Mouse (Mus musculus): Measurements from ENCODE around the gene Fgl2. TPM values are rescaled to one million over a fixed set of nuclear protein-coding genes. Genes with fewer than 3 reads are reported as not detected.

Gene Fgl2
- polyA plus RNA-seq, 1 experiment = 5.4 TPM

GRCm38 (mm10) chr5:21348366-21348765 is 24.1 kb upstream of the Fgl2 start:
- no peaks in the 10 kb centered on the region for H3K36me3 ChIP-seq (ENCODE audit: control insufficient read depth, insufficient read depth, low read length)
- no peak overlapping the region for H3K27ac ChIP-seq (ENCODE audit: control insufficient read depth, insufficient read depth, low read length)
- H3K4me3 ChIP-seq (ENCODE audit: control insufficient read depth, insufficient read depth, low read length) = no peak overlapping the region
- no peaks in the 10 kb centered on the region for H3K27me3 ChIP-seq (ENCODE audit: control insufficient read depth, insufficient read depth, low read length)
- WGBS = 97% methylated on average over 7 of the region's 7 CpGs
- no peak for DNase-seq
- no peaks in the 10 kb centered on the region for H3K4me1 ChIP-seq (replicated peaks; ENCODE audit: control insufficient read depth, insufficient read depth, low read length)
- TF ChIP-seq POLR2A (IDR thresholded peaks at IDR 0.05; ENCODE audit: control insufficient read depth, extremely low read depth, insufficient read depth, low read length, poor library complexity) = no peak
- TF ChIP-seq CTCF (IDR thresholded peaks at IDR 0.05; ENCODE audit: borderline replicate concordance, control insufficient read depth, extremely low read depth, insufficient read depth, low read length, poor library complexity) = no peak

- no peak for DNase-seq
- TF ChIP-seq CTCF (IDR thresholded peaks at IDR 0.05; ENCODE audit: borderline replicate concordance, control insufficient read depth, extremely low read depth, insufficient read depth, low read length, poor library complexity) = no peak
- TF ChIP-seq POLR2A (IDR thresholded peaks at IDR 0.05; ENCODE audit: control insufficient read depth, extremely low read depth, insufficient read depth, low read length, poor library complexity) = no peak
- H3K4me1 ChIP-seq (replicated peaks; ENCODE audit: control insufficient read depth, insufficient read depth, low read length) = peaks cover 7% of the 10 kb centered on the region
- H3K36me3 ChIP-seq (ENCODE audit: control insufficient read depth, insufficient read depth, low read length) = no peaks in the 10 kb centered on the region
- H3K27me3 ChIP-seq (ENCODE audit: control insufficient read depth, insufficient read depth, low read length) = no peaks in the 10 kb centered on the region
- no peak overlapping the region for H3K4me3 ChIP-seq (ENCODE audit: control insufficient read depth, insufficient read depth, low read length)
- no peak overlapping the region for H3K27ac ChIP-seq (ENCODE audit: control insufficient read depth, insufficient read depth, low read length)
Measured at GRCm38 (mm10) chr5:21351678-21352077, 20.8 kb upstream of the Fgl2 start.

- H3K27ac ChIP-seq (ENCODE audit: control insufficient read depth, insufficient read depth, low read length) = no peak overlapping the region
- no peaks in the 10 kb centered on the region for H3K27me3 ChIP-seq (ENCODE audit: control insufficient read depth, insufficient read depth, low read length)
- H3K4me3 ChIP-seq (ENCODE audit: control insufficient read depth, insufficient read depth, low read length) = no peak overlapping the region
- TF ChIP-seq CTCF (IDR thresholded peaks at IDR 0.05; ENCODE audit: borderline replicate concordance, control insufficient read depth, extremely low read depth, insufficient read depth, low read length, poor library complexity) = no peak
- TF ChIP-seq POLR2A (IDR thresholded peaks at IDR 0.05; ENCODE audit: control insufficient read depth, extremely low read depth, insufficient read depth, low read length, poor library complexity) = no peak
- peaks cover 7% of the 10 kb centered on the region for H3K4me1 ChIP-seq (replicated peaks; ENCODE audit: control insufficient read depth, insufficient read depth, low read length)
- no peak for DNase-seq
- H3K36me3 ChIP-seq (ENCODE audit: control insufficient read depth, insufficient read depth, low read length) = no peaks in the 10 kb centered on the region
- whole genome bisulfite sequencing = 89% methylated on average over 3 of the region's 3 CpGs
Measured at GRCm38 (mm10) chr5:21358648-21359047, 13.8 kb upstream of the Fgl2 start.

GRCm38 (mm10) chr5:21363343-21363742 is 9.1 kb upstream of the Fgl2 start:
- 94% methylated on average over 3 of the region's 3 CpGs for WGBS
- no peaks in the 10 kb centered on the region for H3K27me3 ChIP-seq (ENCODE audit: control insufficient read depth, insufficient read depth, low read length)
- no peaks in the 10 kb centered on the region for H3K36me3 ChIP-seq (ENCODE audit: control insufficient read depth, insufficient read depth, low read length)
- DNase-seq = no peak
- TF ChIP-seq CTCF (IDR thresholded peaks at IDR 0.05; ENCODE audit: borderline replicate concordance, control insufficient read depth, extremely low read depth, insufficient read depth, low read length, poor library complexity) (no peak), POLR2A (IDR thresholded peaks at IDR 0.05; ENCODE audit: control insufficient read depth, extremely low read depth, insufficient read depth, low read length, poor library complexity) (no peak)
- H3K4me3 ChIP-seq (ENCODE audit: control insufficient read depth, insufficient read depth, low read length) = no peak overlapping the region
- no peak overlapping the region for H3K27ac ChIP-seq (ENCODE audit: control insufficient read depth, insufficient read depth, low read length)
- H3K4me1 ChIP-seq (replicated peaks; ENCODE audit: control insufficient read depth, insufficient read depth, low read length) = no peaks in the 10 kb centered on the region; the same call in 1 of the 2 replicates

DNA sequence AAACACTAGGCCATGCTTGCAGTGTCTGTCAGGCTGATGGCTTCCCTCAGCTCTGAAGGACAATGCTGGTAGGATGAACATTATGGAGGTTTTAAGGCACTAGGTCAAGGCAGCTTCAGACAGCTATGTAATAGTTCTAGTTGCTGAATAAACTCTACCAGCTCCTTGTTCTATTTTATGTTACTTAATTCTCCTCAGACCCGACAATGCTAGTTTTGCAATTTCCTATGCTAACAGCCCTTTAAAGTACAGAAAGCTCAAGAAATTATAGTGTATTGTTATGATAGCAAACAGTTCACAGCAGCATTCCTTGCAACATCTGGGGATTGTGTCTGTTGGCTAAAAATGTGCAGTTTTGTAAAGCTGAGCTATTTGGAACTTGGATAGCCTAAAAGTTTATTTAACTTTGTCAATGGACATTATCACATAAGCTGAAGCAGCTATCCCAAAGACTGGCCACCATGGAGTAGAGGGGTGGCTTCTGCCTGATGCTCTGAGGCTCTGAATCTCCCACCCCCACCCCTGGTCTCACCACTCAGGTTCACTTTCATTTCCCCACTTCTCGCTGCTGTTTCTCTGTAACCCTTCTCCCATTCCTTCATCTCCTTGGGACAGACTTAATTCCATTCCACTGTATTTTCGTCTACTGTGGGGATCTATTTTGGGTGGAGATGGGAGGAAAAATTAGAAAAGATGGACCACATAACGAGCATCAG is 5.9 kb upstream of the Fgl2 start:
- H3K4me3 ChIP-seq (ENCODE audit: control insufficient read depth, insufficient read depth, low read length) = no peak overlapping the region
- H3K27ac ChIP-seq (ENCODE audit: control insufficient read depth, insufficient read depth, low read length) = no peak overlapping the region
- DNase-seq = no peak
- H3K4me1 ChIP-seq (replicated peaks; ENCODE audit: control insufficient read depth, insufficient read depth, low read length) = no peaks in the 10 kb centered on the region; the same call in 1 of the 2 replicates
- H3K36me3 ChIP-seq (ENCODE audit: control insufficient read depth, insufficient read depth, low read length) = no peaks in the 10 kb centered on the region
- no peaks in the 10 kb centered on the region for H3K27me3 ChIP-seq (ENCODE audit: control insufficient read depth, insufficient read depth, low read length)
- TF ChIP-seq POLR2A (IDR thresholded peaks at IDR 0.05; ENCODE audit: control insufficient read depth, extremely low read depth, insufficient read depth, low read length, poor library complexity) (no peak), CTCF (IDR thresholded peaks at IDR 0.05; ENCODE audit: borderline replicate concordance, control insufficient read depth, extremely low read depth, insufficient read depth, low read length, poor library complexity) (no peak)
- 79% methylated on average over 4 of the region's 4 CpGs for WGBS

- no peak for DNase-seq
- no peak overlapping the region for H3K27ac ChIP-seq (ENCODE audit: control insufficient read depth, insufficient read depth, low read length)
- no peak overlapping the region for H3K4me3 ChIP-seq (ENCODE audit: control insufficient read depth, insufficient read depth, low read length)
- TF ChIP-seq CTCF (IDR thresholded peaks at IDR 0.05; ENCODE audit: borderline replicate concordance, control insufficient read depth, extremely low read depth, insufficient read depth, low read length, poor library complexity) (no peak), POLR2A (IDR thresholded peaks at IDR 0.05; ENCODE audit: control insufficient read depth, extremely low read depth, insufficient read depth, low read length, poor library complexity) (no peak)
- no peaks in the 10 kb centered on the region for H3K36me3 ChIP-seq (ENCODE audit: control insufficient read depth, insufficient read depth, low read length)
- no peaks in the 10 kb centered on the region for H3K27me3 ChIP-seq (ENCODE audit: control insufficient read depth, insufficient read depth, low read length)
- H3K4me1 ChIP-seq (replicated peaks; ENCODE audit: control insufficient read depth, insufficient read depth, low read length) = peaks cover 1% of the 10 kb centered on the region; the same call in 1 of the 2 replicates
- WGBS = 35% methylated on average over 2 of the region's 2 CpGs
Measured at GRCm38 (mm10) chr5:21367514-21367913, 4.9 kb upstream of the Fgl2 start.
